Mouse (Mus musculus): ENCODE measurements around the gene Ddr1.

- no peak for TF ChIP-seq POLR2A (IDR thresholded peaks at IDR 0.05; ENCODE audit: low read depth, low read length)
- TF ChIP-seq CTCF (conservative IDR thresholded peaks at IDR 0.05; ENCODE audit: insufficient read depth, insufficient read length, low read depth, low read length), result 0 out of 2 replicates have a peak, but pooled peaks have one; percentile 17
Observed at GRCm38 (mm10) chr17:35719616-35720339, 15.4 kb upstream of the Ddr1 start.
